Mouse (Mus musculus) limb, embryonic 13.5 days (tissue): ENCODE data around the gene Hey2. TPM values are rescaled to one million over a fixed set of nuclear protein-coding genes. Genes with fewer than 3 reads are reported as not detected.

Source experiments
- ATAC-seq: fragments of 200-750 bp; cut with Nextera tagmentation; 2 replicates; pipeline ENCODE4 v1.8.0; 2017; ENCODE audit warnings: low read depth, moderate number of reproducible peaks, moderate TSS enrichment; ENCODE audit not compliant: low FRiP score
- H3K27ac ChIP-seq: fragments of 300-500 bp; sonication (generic); 2 replicates; pipeline ENCODE4 v1.5.1; 2015; ENCODE audit warnings: inconsistent platforms, mild to moderate bottlenecking, moderate library complexity
- H3K27me3 ChIP-seq: fragments of 300-500 bp; sonication (generic); 2 replicates; pipeline ENCODE4 v1.6.1; 2015; ENCODE audit warnings: mild to moderate bottlenecking, inconsistent platforms
- H3K36me3 ChIP-seq: fragments of 300-500 bp; sonication (generic); 2 replicates; pipeline ENCODE4 v1.6.1; 2015; ENCODE audit warnings: inconsistent platforms, mild to moderate bottlenecking, moderate library complexity
- H3K4me1 ChIP-seq: fragments of 300-500 bp; sonication (generic); 2 replicates; pipeline ENCODE4 v1.6.1; 2015; ENCODE audit warnings: inconsistent platforms
- H3K4me2 ChIP-seq: fragments of 300-500 bp; sonication (generic); replicated peaks from 2 replicates; pipeline ENCODE4 v1.6.1; 2015; ENCODE audit warnings: inconsistent platforms, mild to moderate bottlenecking, moderate library complexity
- H3K4me3 ChIP-seq: fragments of 300-500 bp; sonication (generic); 2 replicates; pipeline ENCODE4 v1.5.1; 2015; ENCODE audit warnings: moderate library complexity, mild to moderate bottlenecking, inconsistent platforms
- H3K9ac ChIP-seq: fragments of 300-500 bp; sonication (generic); 2 replicates; pipeline ENCODE4 v1.6.1; 2015; ENCODE audit warnings: mild to moderate bottlenecking, inconsistent platforms
- H3K9me3 ChIP-seq: fragments of 300-500 bp; sonication (generic); 2 replicates; pipeline ENCODE4 v1.6.1; 2016; ENCODE audit warnings: inconsistent platforms
- WGBS: fragments of 180-500 bp; shearing (Covaris S2); methylation state at CpG from one replicate; pipeline ENCODE4 v1.1.7; 2015; 5-methylcytosine and 5-hydroxymethylcytosine counted together
- polyA plus RNA-seq: library from polyadenylated mRNA; unstranded; fragments of >200 nt; fragmentation: Nextera tagmentation; extraction: Ambion mirVana; gene quantifications from 2 replicates; pipeline ENCODE4 v1.2.1, GENCODE M21; 2015

Hey2 gene
- polyA plus RNA-seq, 1 experiment from 2014 or later = 3.3 TPM

GRCm38 (mm10) chr10:30810247-30810966, 32.2 kb downstream of the Hey2 start:
- WGBS = 45% methylated on average over 9 of the region's 9 CpGs
- H3K27me3 ChIP-seq = no peaks in the 10 kb centered on the region
- no peaks in the 10 kb centered on the region for H3K9me3 ChIP-seq
- no peak overlapping the region for H3K27ac ChIP-seq
- H3K9ac ChIP-seq = no peak overlapping the region
- ATAC-seq = peak; percentile 55
- no peaks in the 10 kb centered on the region for H3K4me1 ChIP-seq
- peak overlapping the region; percentile 54 for H3K4me2 ChIP-seq
- peak overlapping the region; percentile 40 for H3K4me3 ChIP-seq
- no peaks in the 10 kb centered on the region for H3K36me3 ChIP-seq

- no peaks in the 10 kb centered on the region for H3K36me3 ChIP-seq
- no peaks in the 10 kb centered on the region for H3K9me3 ChIP-seq
- 39% methylated on average over 7 of the region's 7 CpGs for WGBS
- H3K4me2 ChIP-seq = peak overlapping the region; percentile 67
- H3K27ac ChIP-seq = peak overlapping the region; percentile 93
- H3K27me3 ChIP-seq = no peaks in the 10 kb centered on the region
- no peak for ATAC-seq
- H3K4me1 ChIP-seq = peaks cover 10% of the 10 kb centered on the region
- peak overlapping the region; percentile 63 for H3K4me3 ChIP-seq
- H3K9ac ChIP-seq = peak overlapping the region; percentile 87
Observed at GRCm38 (mm10) chr10:30803587-30804253, 38.9 kb downstream of the Hey2 start.

GRCm38 (mm10) chr10:30802681-30803586, 39.7 kb downstream of the Hey2 start, which contains the start of gene Ncoa7:
Gene Ncoa7 (minus strand): TSS chr10:30803326.
- peak; percentile 93 for ATAC-seq

GRCm38 (mm10) chr10:30802033-30802432, 40.6 kb downstream of the Hey2 start:
- Histone ChIP-seq H3K27ac (peak overlapping the region; percentile 93; the same call in 1 of the 2 replicates), H3K36me3 (no peaks in the 10 kb centered on the region), H3K27me3 (no peaks in the 10 kb centered on the region), H3K9ac (peak overlapping the region; percentile 87; the same call in 1 of the 2 replicates), H3K4me3 (peak overlapping the region; percentile 63), H3K9me3 (no peaks in the 10 kb centered on the region), H3K4me1 (peaks cover 10% of the 10 kb centered on the region), H3K4me2 (peak overlapping the region; percentile 67)
- ATAC-seq = no peak
- WGBS = 9% methylated on average over 8 of the region's 8 CpGs

More at GRCm38 (mm10) chr10:30802681-30803586, 39.7 kb downstream of the Hey2 start, which contains the start of gene Ncoa7:
- Histone ChIP-seq H3K27ac (peak within 1 kb of the TSS; percentile 93), H3K4me1 (peaks cover 10% of the 10 kb centered on the region), H3K36me3 (no peaks in the 10 kb centered on the region), H3K9me3 (no peaks in the 10 kb centered on the region), H3K4me2 (peak within 1 kb of the TSS; percentile 67), H3K9ac (peak within 1 kb of the TSS; percentile 87), H3K27me3 (no peaks in the 10 kb centered on the region), H3K4me3 (peak within 1 kb of the TSS; percentile 63)
- under 1% methylated on average over 79 of the region's 89 CpGs for WGBS

GRCm38 (mm10) chr10:30799713-30800450, 42.7 kb downstream of the Hey2 start:
- no peak overlapping the region for H3K9ac ChIP-seq
- no peak overlapping the region for H3K27ac ChIP-seq
- no peak overlapping the region for H3K4me2 ChIP-seq
- peaks cover 10% of the 10 kb centered on the region for H3K4me1 ChIP-seq
- no peak overlapping the region for H3K4me3 ChIP-seq
- H3K27me3 ChIP-seq = no peaks in the 10 kb centered on the region
- peaks cover 12% of the 10 kb centered on the region for H3K36me3 ChIP-seq
- H3K9me3 ChIP-seq = peaks cover 5% of the 10 kb centered on the region; the same call in 1 of the 2 replicates
- WGBS = 88% methylated on average over 2 of the region's 2 CpGs
- no peak for ATAC-seq

- Histone ChIP-seq H3K4me2 (no peak overlapping the region), H3K36me3 (peaks cover 20% of the 10 kb centered on the region), H3K4me1 (no peaks in the 10 kb centered on the region; the same call in 1 of the 2 replicates), H3K27ac (no peak overlapping the region), H3K4me3 (no peak overlapping the region), H3K27me3 (no peaks in the 10 kb centered on the region), H3K9ac (no peak overlapping the region), H3K9me3 (peaks cover 12% of the 10 kb centered on the region)
- 80% methylated on average over 5 of the region's 5 CpGs for WGBS
- no peak for ATAC-seq
Observed at GRCm38 (mm10) chr10:30796469-30797261, 45.9 kb downstream of the Hey2 start.

GRCm38 (mm10) chr10:30791016-30791415, 51.6 kb downstream of the Hey2 start:
- no peak overlapping the region for H3K27ac ChIP-seq
- no peaks in the 10 kb centered on the region for H3K27me3 ChIP-seq
- no peak overlapping the region for H3K9ac ChIP-seq
- no peaks in the 10 kb centered on the region for H3K4me1 ChIP-seq
- ATAC-seq = no peak
- H3K9me3 ChIP-seq = peaks cover 11% of the 10 kb centered on the region
- no peak overlapping the region for H3K4me2 ChIP-seq
- whole genome bisulfite sequencing = 83% methylated on average over 3 of the region's 3 CpGs
- H3K36me3 ChIP-seq = peaks cover 16% of the 10 kb centered on the region
- no peak overlapping the region for H3K4me3 ChIP-seq

- no peak overlapping the region for H3K27ac ChIP-seq
- no peak overlapping the region for H3K4me2 ChIP-seq
- H3K4me1 ChIP-seq = no peaks in the 10 kb centered on the region
- no peaks in the 10 kb centered on the region for H3K27me3 ChIP-seq
- peaks cover 6% of the 10 kb centered on the region for H3K36me3 ChIP-seq
- H3K9me3 ChIP-seq = peaks cover 6% of the 10 kb centered on the region
- no peak overlapping the region for H3K9ac ChIP-seq
- H3K4me3 ChIP-seq = no peak overlapping the region
- WGBS = 93% methylated on average over 5 of the region's 5 CpGs
- no peak for ATAC-seq
Observed at GRCm38 (mm10) chr10:30789521-30789920, 53.1 kb downstream of the Hey2 start.

GRCm38 (mm10) chr10:30788340-30788721, 54.3 kb downstream of the Hey2 start:
- Histone ChIP-seq H3K4me1 (no peaks in the 10 kb centered on the region), H3K9ac (no peak overlapping the region), H3K9me3 (no peaks in the 10 kb centered on the region), H3K4me2 (no peak overlapping the region), H3K4me3 (no peak overlapping the region), H3K27ac (no peak overlapping the region), H3K36me3 (no peaks in the 10 kb centered on the region), H3K27me3 (no peaks in the 10 kb centered on the region)
- no peak for ATAC-seq
- WGBS = 91% methylated on average over 1 of the region's 1 CpGs

- no peak for ATAC-seq
- Histone ChIP-seq H3K4me1 (no peaks in the 10 kb centered on the region; the same call in 1 of the 2 replicates), H3K36me3 (no peaks in the 10 kb centered on the region), H3K27me3 (no peaks in the 10 kb centered on the region), H3K27ac (no peak overlapping the region), H3K9ac (no peak overlapping the region), H3K4me2 (no peak overlapping the region), H3K4me3 (no peak overlapping the region), H3K9me3 (no peaks in the 10 kb centered on the region)
- 94% methylated on average over 3 of the region's 3 CpGs for WGBS
Observed at GRCm38 (mm10) chr10:30787684-30788339, 54.8 kb downstream of the Hey2 start.
